Mouse (Mus musculus) olfactory bulb, adult 2 months (tissue): Measurements from ENCODE around the gene Ddx21. TPM values are rescaled to one million over a fixed set of nuclear protein-coding genes. Genes with fewer than 3 reads are reported as not detected.
A peak's percentile ranks its signal among the peaks of the same experiment; 100 is the strongest.
"Not testable (repeated sequence)": the region's sequence is repeated elsewhere in the genome, so short reads cannot be mapped to it uniquely, and the experiment has no call there.

Source experiments
- H3K27ac ChIP-seq: fragments of 200-500 bp; 2 replicates; pipeline ENCODE4 v1.5.1; 2012; ENCODE audit warnings: low read depth, low read length; ENCODE audit not compliant: insufficient read depth
- H3K4me1 ChIP-seq: fragments of 200-500 bp; 2 replicates; pipeline ENCODE4 v1.6.1; 2012; ENCODE audit warnings: low read length; ENCODE audit not compliant: control insufficient read depth, insufficient read depth
- H3K4me3 ChIP-seq: fragments of 200-500 bp; 2 replicates; pipeline ENCODE4 v1.5.1; 2012; ENCODE audit warnings: mild to moderate bottlenecking, low read depth, low read length, moderate library complexity; ENCODE audit not compliant: insufficient read depth
- CTCF ChIP-seq: fragments of 200-500 bp; IDR thresholded peaks from 2 replicates; pipeline ENCODE4 v1.5.1; 2012; ENCODE audit warnings: low read depth, mild to moderate bottlenecking, low read length, moderate library complexity; ENCODE audit not compliant: insufficient read depth
- POLR2A ChIP-seq: fragments of 200-500 bp; IDR thresholded peaks from 2 replicates; pipeline ENCODE4 v1.6.1; 2012; ENCODE audit warnings: mild to moderate bottlenecking, low read depth, low read length, moderate library complexity; ENCODE audit not compliant: insufficient read depth
- WGBS: fragments of 180-500 bp; shearing (Covaris S2); methylation state at CpG from one replicate; pipeline ENCODE4 v1.1.7; 2018; 5-methylcytosine and 5-hydroxymethylcytosine counted together
- polyA plus RNA-seq: library from polyadenylated mRNA; stranded (reverse); fragments of >200 nt; gene quantifications from 2 replicates; pipeline ENCODE4 v1.2.4, GENCODE M21; 2012; ENCODE audit warnings: low replicate concordance; ENCODE audit not compliant: missing spikeins, insufficient read depth, insufficient read length

Gene Ddx21
- polyA plus RNA-seq, 1 experiment: not detected

GRCm38 (mm10) chr10:62600056-62600455 is 2.0 kb downstream of the Ddx21 start:
- Histone ChIP-seq H3K4me3 (no peak overlapping the region), H3K4me1 (peaks cover 6% of the 10 kb centered on the region), H3K27ac (no peak overlapping the region)
- 85% methylated on average over 6 of the region's 6 CpGs for WGBS
- no peak for TF ChIP-seq CTCF
- TF ChIP-seq POLR2A: no peak

DNA sequence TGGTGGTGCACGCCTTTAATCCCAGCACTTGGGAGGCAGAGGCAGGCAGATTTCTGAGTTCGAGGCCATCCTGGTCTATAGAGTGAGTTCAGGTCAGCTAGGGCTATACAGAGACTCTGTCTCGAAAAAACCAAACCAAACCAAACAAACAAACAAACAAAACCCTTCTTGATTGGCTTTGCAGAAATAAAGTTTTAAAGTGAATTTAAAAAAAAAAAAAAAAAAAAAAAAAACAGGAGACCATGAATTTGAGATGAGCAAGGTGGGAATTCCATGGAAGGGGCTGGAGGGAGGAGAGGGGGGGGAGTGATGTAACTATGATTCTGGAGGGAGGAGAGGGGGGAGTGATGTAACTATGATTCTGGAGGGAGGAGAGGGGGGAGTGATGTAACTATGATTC is 2.8 kb downstream of the Ddx21 start:
- H3K4me1 ChIP-seq, H3K27ac ChIP-seq, H3K4me3 ChIP-seq: not testable (repeated sequence)
- 91% methylated on average over 3 of the region's 3 CpGs for WGBS

GRCm38 (mm10) chr10:62592496-62592895 is 9.6 kb downstream of the Ddx21 start:
- no peak for TF ChIP-seq POLR2A
- no peak for TF ChIP-seq CTCF
- Histone ChIP-seq H3K27ac (no peak overlapping the region), H3K4me1 (no peaks in the 10 kb centered on the region), H3K4me3 (no peak overlapping the region)
- 55% methylated on average over 7 of the region's 7 CpGs for WGBS

DNA sequence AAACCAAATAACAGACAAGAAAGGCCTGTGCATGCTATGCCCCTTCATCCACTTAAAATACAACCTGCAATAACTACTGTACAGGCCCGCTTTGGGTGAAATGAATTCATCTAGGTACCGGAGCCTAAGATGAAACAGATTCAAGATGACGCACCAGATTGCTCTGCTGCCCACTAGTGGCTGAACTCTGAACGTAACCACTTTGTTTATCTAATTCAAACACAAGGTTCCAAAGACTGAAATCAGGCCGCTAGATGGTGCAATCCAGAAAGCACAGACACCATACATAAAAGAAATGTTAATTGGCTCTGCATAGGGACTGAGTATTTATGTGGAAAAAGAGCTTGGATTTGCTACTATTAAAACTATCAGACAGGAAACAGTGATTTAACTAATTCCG is 11.9 kb downstream of the Ddx21 start:
- no peak overlapping the region for H3K4me3 ChIP-seq
- TF ChIP-seq CTCF (no peak), POLR2A (no peak)
- WGBS: 9% methylated on average over 6 of the region's 6 CpGs
- H3K4me1 ChIP-seq: no peaks in the 10 kb centered on the region
- H3K27ac ChIP-seq: no peak overlapping the region

DNA sequence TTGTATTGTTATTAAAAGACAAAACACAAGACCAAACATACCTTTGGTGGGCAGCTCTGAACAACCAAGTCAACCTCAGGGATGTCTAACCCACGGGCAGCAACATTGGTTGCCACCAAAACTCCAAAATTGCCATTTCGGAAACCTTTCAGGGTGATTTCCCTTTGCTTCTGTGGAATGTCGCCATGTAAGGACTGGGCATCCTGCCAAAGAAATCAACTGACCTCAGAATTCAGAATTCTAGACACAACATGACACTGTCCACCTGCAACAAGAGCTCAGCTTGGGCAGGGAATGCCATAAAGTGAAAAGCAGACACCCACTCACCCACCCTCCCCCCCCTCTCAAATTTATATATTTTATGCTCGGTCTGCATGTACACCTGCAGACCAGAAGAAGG is 13.5 kb downstream of the Ddx21 start:
- no peak overlapping the region for H3K4me3 ChIP-seq
- H3K27ac ChIP-seq: no peak overlapping the region
- 67% methylated on average over 4 of the region's 4 CpGs for WGBS
- TF ChIP-seq CTCF (no peak), POLR2A (no peak)
- H3K4me1 ChIP-seq: no peaks in the 10 kb centered on the region

DNA sequence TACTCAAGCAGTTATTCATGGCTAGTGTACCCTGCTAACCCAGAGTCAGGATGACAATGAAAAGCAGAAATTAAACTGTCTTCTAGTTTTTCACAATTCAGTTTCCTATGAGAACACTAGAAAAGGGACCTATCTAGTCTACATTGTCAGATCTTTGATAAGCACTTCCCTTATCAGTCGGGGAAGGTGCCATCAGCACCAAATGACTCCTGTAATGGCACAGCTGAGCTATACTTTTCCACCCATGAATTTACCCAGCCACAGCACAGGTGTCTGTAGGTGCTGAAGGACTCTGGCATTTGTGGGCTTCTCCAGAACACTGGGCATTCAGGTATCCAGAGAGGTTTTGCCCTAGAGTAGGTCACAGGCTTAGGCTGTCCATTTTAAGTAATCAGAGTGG is 18.8 kb downstream of the Ddx21 start:
- TF ChIP-seq POLR2A (no peak), CTCF (no peak)
- Histone ChIP-seq H3K4me1 (no peaks in the 10 kb centered on the region), H3K4me3 (no peak overlapping the region), H3K27ac (no peak overlapping the region)
- 98% methylated on average over 1 of the region's 1 CpGs for WGBS

GRCm38 (mm10) chr10:62582701-62583100 is 19.4 kb downstream of the Ddx21 start:
- TF ChIP-seq POLR2A: no peak
- no peak for TF ChIP-seq CTCF
- Histone ChIP-seq H3K27ac (no peak overlapping the region), H3K4me3 (no peak overlapping the region), H3K4me1 (no peaks in the 10 kb centered on the region)
- WGBS: 77% methylated on average over 7 of the region's 7 CpGs

DNA sequence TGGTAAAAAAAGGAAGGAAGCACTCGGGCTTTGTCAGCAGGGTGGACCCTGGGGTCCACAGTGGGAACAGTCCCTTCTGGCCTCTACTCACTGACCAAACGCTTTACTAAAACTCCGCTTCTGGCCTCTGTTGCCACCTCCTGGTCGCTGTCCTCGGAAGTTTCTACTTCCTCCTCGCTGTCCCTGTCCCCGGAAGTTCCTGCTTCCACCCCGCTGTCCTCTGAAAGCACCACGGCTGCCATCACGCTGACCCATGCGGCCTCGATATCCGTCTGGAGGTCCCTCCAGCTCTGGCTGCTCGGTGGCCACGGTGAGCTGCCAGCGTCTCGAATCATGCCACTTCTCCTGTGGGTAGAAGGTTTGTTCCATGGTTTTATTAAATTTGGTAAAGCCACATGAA is 19.8 kb downstream of the Ddx21 start:
- Histone ChIP-seq H3K4me3 (no peak overlapping the region), H3K4me1 (no peaks in the 10 kb centered on the region), H3K27ac (no peak overlapping the region)
- TF ChIP-seq CTCF: no peak
- no peak for TF ChIP-seq POLR2A
- WGBS: 88% methylated on average over 17 of the region's 17 CpGs

- H3K4me1 ChIP-seq, H3K27ac ChIP-seq, H3K4me3 ChIP-seq: not testable (repeated sequence)
- WGBS: 65% methylated on average over 12 of the region's 13 CpGs
These were observed 23.0 kb downstream of the Ddx21 start for GRCm38 (mm10) chr10:62579129-62579528.

DNA sequence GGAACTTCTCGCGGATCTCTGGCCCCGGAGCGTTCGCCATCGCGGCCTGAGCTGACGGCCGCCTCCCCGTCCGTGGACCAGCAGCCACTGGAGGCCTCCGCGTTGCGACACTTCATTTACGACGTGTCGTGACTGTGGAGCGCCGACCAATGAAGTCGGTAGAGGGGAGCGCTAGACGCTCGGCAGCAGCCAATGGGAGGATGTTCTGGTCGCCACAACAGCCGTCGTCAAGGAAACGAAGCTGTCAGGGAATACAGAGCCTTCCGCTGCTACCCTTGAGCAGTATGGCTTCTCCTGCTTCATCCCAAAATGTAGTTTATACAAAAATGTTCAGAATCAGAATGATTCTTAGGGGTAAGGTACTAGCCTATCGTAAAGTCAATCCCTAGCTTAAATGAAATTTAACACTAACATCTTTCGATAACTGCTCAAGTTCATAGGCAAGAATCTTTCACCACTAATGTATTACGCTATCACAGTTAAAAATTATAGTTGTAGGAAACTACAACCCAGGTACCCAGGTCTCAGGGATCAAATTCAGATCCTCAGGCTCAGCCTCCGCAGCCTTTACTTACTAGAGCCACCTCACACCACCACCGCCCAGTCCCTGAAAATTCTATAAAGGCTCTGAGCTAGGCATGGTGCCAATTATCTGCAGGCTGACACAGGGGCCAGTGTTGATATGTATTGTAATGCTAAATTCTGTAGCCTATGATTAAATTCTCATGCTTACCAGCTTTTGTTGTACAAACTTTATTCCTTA is 23.6 kb downstream of the Ddx21 start, which contains the start of gene Kif1bp:
Kif1bp (minus strand) TSS at position 120 of the 763 bp plus-strand sequence.
- peak; percentile 94 for TF ChIP-seq POLR2A
- no peak for TF ChIP-seq CTCF
- Histone ChIP-seq H3K4me1 (peaks cover 4% of the 10 kb centered on the region; the same call in 1 of the 2 replicates), H3K27ac (peak within 1 kb of the TSS; percentile 53), H3K4me3 (peak within 1 kb of the TSS; percentile 86)
- 3% methylated on average over 33 of the region's 33 CpGs for WGBS
